Mouse (Mus musculus): ENCODE measurements around the gene Smchd1. TPM values are rescaled to one million over a fixed set of nuclear protein-coding genes. Genes with fewer than 3 reads are reported as not detected.

Gene Smchd1
- polyA plus RNA-seq, 1 experiment from 2014 or later, result 103 TPM

DNA sequence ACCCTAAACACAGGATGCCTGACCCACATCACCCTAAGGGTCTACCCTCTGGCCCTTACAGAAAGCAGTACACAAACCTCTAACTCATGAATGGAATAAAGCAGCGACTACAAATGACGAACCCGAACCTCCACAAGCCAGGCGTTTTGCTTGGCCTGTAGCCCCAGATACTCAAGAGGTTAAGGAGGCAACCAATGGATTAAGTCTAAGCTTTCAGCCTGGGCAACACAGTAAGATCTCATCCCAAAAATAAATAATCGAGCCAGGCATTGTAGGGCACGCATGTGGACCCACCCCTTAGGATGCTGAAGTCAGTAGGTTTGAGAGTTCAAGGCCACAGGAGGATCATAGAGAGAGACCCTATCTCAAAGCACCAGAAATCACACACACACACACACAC is 169.1 kb downstream of the Smchd1 start:
- 80% methylated on average over 6 of the region's 6 CpGs for WGBS
- Histone ChIP-seq H3K4me2 (no peak overlapping the region), H3K4me3 (ENCODE audit: low read depth, low read length) (no peak overlapping the region), H3K27me3 (ENCODE audit: insufficient read depth, low read length) (peaks cover 23% of the 10 kb centered on the region), H3K36me3 (ENCODE audit: insufficient read depth) (no peaks in the 10 kb centered on the region), H3K9ac (no peak overlapping the region), H3K4me1 (ENCODE audit: insufficient read depth) (0 out of 2 replicates have a peak, but pooled peaks cover 3% of the 10 kb centered on the region), H3K27ac (ENCODE audit: low read depth) (no peak overlapping the region), H3K9me3 (ENCODE audit: low read depth, low read length) (no peaks in the 10 kb centered on the region)
- no peak for ATAC-seq (ENCODE audit: insufficient read depth)
- DNase-seq, result no peak
- TF ChIP-seq CTCF (IDR thresholded peaks at IDR 0.05; ENCODE audit: low read depth), result no peak

DNA sequence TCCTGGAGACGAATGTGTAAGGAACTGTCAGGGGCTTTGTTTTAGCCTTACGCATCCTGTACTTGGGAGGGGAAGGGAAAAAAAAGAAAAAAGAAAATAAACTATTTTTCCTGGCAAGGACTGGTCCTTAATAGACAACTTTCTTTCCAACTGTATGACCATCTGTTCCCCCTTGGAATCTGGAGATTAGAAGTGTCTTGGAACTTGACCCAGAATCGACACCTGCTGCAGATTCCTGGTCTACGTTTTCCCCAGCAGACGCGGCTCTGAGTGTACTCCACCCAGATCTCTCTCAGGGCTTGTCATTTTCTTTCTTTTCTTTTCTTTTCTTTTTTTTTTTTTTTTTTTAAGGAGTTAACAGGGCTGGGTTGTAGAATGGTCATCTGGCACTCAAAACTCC is 171.7 kb downstream of the Smchd1 start:
- H3K27me3 ChIP-seq (ENCODE audit: insufficient read depth, low read length), result no peaks in the 10 kb centered on the region
- no peaks in the 10 kb centered on the region for H3K9me3 ChIP-seq (ENCODE audit: low read depth, low read length)
- WGBS, result 39% methylated on average over 6 of the region's 6 CpGs
- H3K4me3 ChIP-seq (ENCODE audit: low read depth, low read length), result no peak overlapping the region
- no peaks in the 10 kb centered on the region for H3K4me1 ChIP-seq (ENCODE audit: insufficient read depth)
- H3K4me2 ChIP-seq, result no peak overlapping the region
- H3K9ac ChIP-seq, result no peak overlapping the region
- H3K27ac ChIP-seq (ENCODE audit: low read depth), result no peak overlapping the region
- no peak for TF ChIP-seq CTCF (IDR thresholded peaks at IDR 0.05; ENCODE audit: low read depth)
- DNase-seq (no peak), ATAC-seq (ENCODE audit: insufficient read depth) (no peak)
- H3K36me3 ChIP-seq (ENCODE audit: insufficient read depth), result no peaks in the 10 kb centered on the region

DNA sequence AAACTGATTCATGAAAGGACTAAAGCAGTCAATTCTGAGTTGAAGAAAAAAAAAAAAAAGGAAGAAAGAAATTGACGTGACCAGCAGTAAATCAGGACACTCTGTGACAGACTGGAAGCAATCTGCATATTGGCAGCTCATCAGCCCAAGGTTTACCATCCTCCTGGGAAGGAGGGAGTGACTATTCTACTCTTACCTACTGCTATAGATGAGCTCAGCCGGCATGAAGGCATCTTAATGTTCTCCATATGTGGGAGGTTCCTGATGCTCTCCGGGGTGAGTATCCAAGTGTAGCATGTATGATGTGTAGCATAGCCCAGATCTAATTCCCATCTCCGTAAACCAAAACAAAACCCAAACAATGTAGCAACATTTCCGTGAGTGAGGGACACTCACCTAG is 173.7 kb downstream of the Smchd1 start:
- DNase-seq (no peak), ATAC-seq (ENCODE audit: insufficient read depth) (no peak)
- H3K9me3 ChIP-seq (ENCODE audit: low read depth, low read length), result no peaks in the 10 kb centered on the region
- H3K4me3 ChIP-seq (ENCODE audit: low read depth, low read length), result no peak overlapping the region
- WGBS, result 65% methylated on average over 5 of the region's 5 CpGs
- no peak overlapping the region for H3K4me2 ChIP-seq
- H3K9ac ChIP-seq, result no peak overlapping the region
- no peak for TF ChIP-seq CTCF (IDR thresholded peaks at IDR 0.05; ENCODE audit: low read depth)
- no peaks in the 10 kb centered on the region for H3K4me1 ChIP-seq (ENCODE audit: insufficient read depth)
- no peak overlapping the region for H3K27ac ChIP-seq (ENCODE audit: low read depth)
- H3K27me3 ChIP-seq (ENCODE audit: insufficient read depth, low read length), result no peaks in the 10 kb centered on the region
- H3K36me3 ChIP-seq (ENCODE audit: insufficient read depth), result no peaks in the 10 kb centered on the region

DNA sequence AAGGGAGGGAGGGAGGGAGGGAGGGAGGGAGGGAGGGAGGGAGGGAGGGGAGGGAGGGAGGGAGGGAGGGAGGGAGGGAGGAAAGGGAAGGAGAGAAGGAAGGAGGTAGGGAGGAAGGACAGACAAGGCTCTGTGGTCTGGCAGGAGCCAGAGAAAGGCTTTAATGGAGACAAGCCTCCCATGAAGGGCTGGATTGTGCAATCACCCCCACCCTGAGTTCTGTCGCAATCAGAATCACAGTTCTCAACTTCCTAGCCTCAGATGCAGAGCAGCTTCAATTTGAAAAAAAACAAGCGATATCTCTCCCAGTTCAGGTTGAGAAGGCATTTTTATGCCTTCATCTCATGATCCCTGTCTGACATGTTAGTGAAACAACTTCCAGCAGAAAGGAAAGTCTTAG is 174.8 kb downstream of the Smchd1 start:
- no peak for ATAC-seq (ENCODE audit: insufficient read depth)
- no peak overlapping the region for H3K4me2 ChIP-seq
- peak; percentile 52 for DNase-seq
- no peak overlapping the region for H3K4me3 ChIP-seq (ENCODE audit: low read depth, low read length)
- H3K9ac ChIP-seq, result no peak overlapping the region
- H3K27me3 ChIP-seq (ENCODE audit: insufficient read depth, low read length), result no peaks in the 10 kb centered on the region
- 49% methylated on average over 2 of the region's 2 CpGs for WGBS
- no peaks in the 10 kb centered on the region for H3K36me3 ChIP-seq (ENCODE audit: insufficient read depth)
- H3K4me1 ChIP-seq (ENCODE audit: insufficient read depth), result no peaks in the 10 kb centered on the region
- H3K27ac ChIP-seq (ENCODE audit: low read depth), result no peak overlapping the region
- H3K9me3 ChIP-seq (ENCODE audit: low read depth, low read length), result no peaks in the 10 kb centered on the region
- TF ChIP-seq CTCF (IDR thresholded peaks at IDR 0.05; ENCODE audit: low read depth), result no peak

DNA sequence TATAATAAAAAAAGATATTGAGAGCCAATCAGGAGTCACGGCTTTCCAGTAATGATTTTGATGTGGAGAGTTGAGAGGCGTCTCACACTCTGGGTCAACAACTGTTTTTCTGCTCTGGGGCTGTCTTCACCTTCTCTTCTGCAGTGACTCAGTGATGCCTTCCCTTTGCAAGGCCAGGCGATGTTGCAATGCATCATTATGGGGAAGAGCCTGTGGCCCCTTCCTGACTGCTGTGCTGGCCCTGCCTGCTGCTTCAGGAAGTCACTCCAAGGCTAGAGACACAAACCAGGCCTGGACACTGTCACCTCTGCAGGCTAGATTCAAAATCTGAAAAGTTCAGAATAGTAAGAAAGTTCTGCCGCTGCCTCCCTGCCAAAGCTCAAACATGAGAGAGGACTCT is 175.3 kb downstream of the Smchd1 start:
- H3K27ac ChIP-seq (ENCODE audit: low read depth), result no peak overlapping the region
- WGBS, result 80% methylated on average over 4 of the region's 4 CpGs
- H3K4me3 ChIP-seq (ENCODE audit: low read depth, low read length), result no peak overlapping the region
- no peaks in the 10 kb centered on the region for H3K9me3 ChIP-seq (ENCODE audit: low read depth, low read length)
- no peak for DNase-seq
- no peak overlapping the region for H3K4me2 ChIP-seq
- no peak for ATAC-seq (ENCODE audit: insufficient read depth)
- no peak overlapping the region for H3K9ac ChIP-seq
- no peaks in the 10 kb centered on the region for H3K36me3 ChIP-seq (ENCODE audit: insufficient read depth)
- H3K4me1 ChIP-seq (ENCODE audit: insufficient read depth), result no peaks in the 10 kb centered on the region
- no peaks in the 10 kb centered on the region for H3K27me3 ChIP-seq (ENCODE audit: insufficient read depth, low read length)
- no peak for TF ChIP-seq CTCF (IDR thresholded peaks at IDR 0.05; ENCODE audit: low read depth)

DNA sequence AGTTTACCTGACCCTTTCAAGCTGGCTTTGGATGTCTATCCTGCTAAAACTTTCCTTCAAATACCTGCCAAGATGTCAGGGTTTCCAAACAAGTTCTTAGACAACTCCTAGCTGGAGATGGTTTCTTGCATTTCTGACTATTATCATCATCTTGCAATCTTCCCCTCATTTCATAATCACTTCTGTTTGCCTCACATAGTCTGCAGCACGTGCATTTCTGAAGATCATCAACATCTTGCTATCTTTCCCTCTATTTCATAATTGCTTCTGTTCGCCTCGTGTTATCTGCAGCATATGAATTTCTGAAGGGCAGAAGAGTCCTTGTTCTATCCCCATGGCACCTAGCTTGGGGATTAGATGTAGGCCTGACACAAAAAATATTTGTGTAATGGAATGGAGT is 180.6 kb downstream of the Smchd1 start:
- 54% methylated on average over 3 of the region's 3 CpGs for WGBS
- ATAC-seq (ENCODE audit: insufficient read depth), result no peak

More for the DNA sequence above, 180.6 kb downstream of the Smchd1 start:
- Histone ChIP-seq H3K4me2 (no peak overlapping the region), H3K4me3 (ENCODE audit: low read depth, low read length) (no peak overlapping the region), H3K27ac (ENCODE audit: low read depth) (no peak overlapping the region), H3K9me3 (ENCODE audit: low read depth, low read length) (no peaks in the 10 kb centered on the region), H3K36me3 (ENCODE audit: insufficient read depth) (no peaks in the 10 kb centered on the region), H3K27me3 (ENCODE audit: insufficient read depth, low read length) (no peaks in the 10 kb centered on the region), H3K4me1 (ENCODE audit: insufficient read depth) (no peaks in the 10 kb centered on the region), H3K9ac (no peak overlapping the region)
- DNase-seq, result no peak
- no peak for TF ChIP-seq CTCF (IDR thresholded peaks at IDR 0.05; ENCODE audit: low read depth)

Other genes starting within 250 kb of the Smchd1 start
- gene Emilin2, start 163.4 kb downstream of the Smchd1 start, polyA plus RNA-seq (2014; fragmentation: Nextera tagmentation; extraction: Ambion mirVana), result 3.6 and 3.8 TPM in 2 replicates
- 3.9 and 6.0 TPM in 2 replicates for gene Gm4707, start 15.4 kb downstream of the Smchd1 start, polyA plus RNA-seq (2014; fragmentation: Nextera tagmentation; extraction: Ambion mirVana)
- gene Ndc80, start 51.5 kb upstream of the Smchd1 start, polyA plus RNA-seq (2014; fragmentation: Nextera tagmentation; extraction: Ambion mirVana), result 56.9 and 59.2 TPM in 2 replicates
- gene Spdya, start 76.7 kb upstream of the Smchd1 start, polyA plus RNA-seq (2014; fragmentation: Nextera tagmentation; extraction: Ambion mirVana), result 0.57 and 1.0 TPM in 2 replicates
- 95.5 and 102 TPM in 2 replicates for gene Wdr43, start 140.6 kb upstream of the Smchd1 start, polyA plus RNA-seq (2014; fragmentation: Nextera tagmentation; extraction: Ambion mirVana)
- gene Togaram2, start 197.9 kb upstream of the Smchd1 start, polyA plus RNA-seq (2014; fragmentation: Nextera tagmentation; extraction: Ambion mirVana), result 0.51 and 0.61 TPM in 2 replicates

Data from lung, embryonic 14.5 days (tissue).